Mouse (Mus musculus) bone marrow, adult 2 months (tissue): ENCODE measurements around the gene Edf1.

Experiments
- CTCF ChIP-seq: fragments of 200-500 bp; IDR thresholded peaks from 2 replicates; pipeline ENCODE4 v1.5.1; 2011; ENCODE audit warnings: low read length, control low read depth; ENCODE audit not compliant: control insufficient read depth, insufficient read depth
- POLR2A ChIP-seq: fragments of 200-500 bp; IDR thresholded peaks from 2 replicates; pipeline ENCODE4 v1.6.1; 2011; ENCODE audit warnings: low read depth, mild to moderate bottlenecking, control low read depth, low read length, borderline replicate concordance; ENCODE audit not compliant: control insufficient read depth

DNA sequence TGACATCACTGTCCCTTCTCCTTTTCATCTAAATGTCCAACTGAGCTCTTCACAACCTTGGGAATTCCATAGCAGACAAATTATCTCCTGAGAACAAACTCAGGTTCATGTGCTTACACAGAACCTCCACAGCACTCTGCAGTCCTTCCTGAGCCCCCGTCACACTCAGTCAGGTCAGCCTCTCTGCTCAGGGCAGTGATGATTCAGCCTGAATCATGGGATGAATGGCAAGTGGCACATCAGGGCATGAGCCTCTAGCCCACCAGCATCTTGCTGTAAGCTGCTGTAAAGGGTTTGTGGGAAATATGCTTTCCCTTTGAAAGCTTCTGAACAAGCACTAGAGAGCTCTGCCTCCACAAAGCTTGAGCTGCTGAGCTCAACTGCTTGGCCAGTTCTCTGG lies 41.1 kb downstream of the Edf1 start:
- TF ChIP-seq POLR2A: no peak
- TF ChIP-seq CTCF: no peak
